Mouse (Mus musculus): Measurements from ENCODE around the gene Armc9.
A peak's percentile ranks its signal among the peaks of the same experiment; 100 is the strongest.

The Armc9 gene

GRCm38 (mm10) chr1:86281781-86282536 is 127.4 kb downstream of the Armc9 start:
- DNase-seq (ENCODE audit: low read depth, low spot score): no peak

GRCm38 (mm10) chr1:86284101-86284500 is 129.5 kb downstream of the Armc9 start:
- DNase-seq (ENCODE audit: low read depth, low spot score): no peak

- DNase-seq (ENCODE audit: low read depth, low spot score): no peak
These were observed 130.7 kb downstream of the Armc9 start for GRCm38 (mm10) chr1:86285295-86285694.

GRCm38 (mm10) chr1:86287473-86287872 is 132.9 kb downstream of the Armc9 start:
- no peak for DNase-seq (ENCODE audit: low read depth, low spot score)

- DNase-seq (ENCODE audit: low read depth, low spot score): no peak
These were observed 135.9 kb downstream of the Armc9 start for GRCm38 (mm10) chr1:86290452-86290851.

- DNase-seq (ENCODE audit: low read depth, low spot score): no peak
These were observed 138.5 kb downstream of the Armc9 start for GRCm38 (mm10) chr1:86293091-86293490.

- no peak for DNase-seq (ENCODE audit: low read depth, low spot score)
These were observed 139.3 kb downstream of the Armc9 start for GRCm38 (mm10) chr1:86293868-86294267.

- no peak for DNase-seq (ENCODE audit: low read depth, low spot score)
These were observed 139.9 kb downstream of the Armc9 start for GRCm38 (mm10) chr1:86294472-86294871.

- DNase-seq (ENCODE audit: low read depth, low spot score): peak; percentile 59
These were observed 145.5 kb downstream of the Armc9 start for GRCm38 (mm10) chr1:86300093-86300492.

GRCm38 (mm10) chr1:86300731-86301130 is 146.2 kb downstream of the Armc9 start:
- no peak for DNase-seq (ENCODE audit: low read depth, low spot score)

- DNase-seq (ENCODE audit: low read depth, low spot score): no peak
These were observed 146.9 kb downstream of the Armc9 start for GRCm38 (mm10) chr1:86301221-86302091.

GRCm38 (mm10) chr1:86302532-86302931 is 148.0 kb downstream of the Armc9 start, which contains the start of gene B3gnt7:
Gene B3gnt7, plus strand, starts transcription at chr1:86302832.
- DNase-seq (ENCODE audit: low read depth, low spot score): no peak

- DNase-seq (ENCODE audit: low read depth, low spot score): peak; percentile 73
These were observed 148.7 kb downstream of the Armc9 start for GRCm38 (mm10) chr1:86303063-86303872.

GRCm38 (mm10) chr1:86303873-86304250 is 149.3 kb downstream of the Armc9 start:
- no peak for DNase-seq (ENCODE audit: low read depth, low spot score)

GRCm38 (mm10) chr1:86306686-86307085 is 152.1 kb downstream of the Armc9 start:
- DNase-seq (ENCODE audit: low read depth, low spot score): no peak

GRCm38 (mm10) chr1:86307177-86307762 is 152.7 kb downstream of the Armc9 start:
- DNase-seq (ENCODE audit: low read depth, low spot score): no peak

- no peak for DNase-seq (ENCODE audit: low read depth, low spot score)
These were observed 153.5 kb downstream of the Armc9 start for GRCm38 (mm10) chr1:86307871-86308641.

GRCm38 (mm10) chr1:86309270-86309833 is 154.8 kb downstream of the Armc9 start:
- no peak for DNase-seq (ENCODE audit: low read depth, low spot score)

- no peak for DNase-seq (ENCODE audit: low read depth, low spot score)
These were observed 156.1 kb downstream of the Armc9 start for GRCm38 (mm10) chr1:86310536-86311310.

All from mesoderm, embryonic 11.5 days (tissue).